Mouse (Mus musculus): ENCODE results near the gene Sycp2l.

Gene Sycp2l

GRCm38 (mm10) chr13:41113940-41114339 is at the start of gene Sycp2l:
TSS of gene Sycp2l (plus strand) at chr13:41114307.
- no peak for DNase-seq

DNA sequence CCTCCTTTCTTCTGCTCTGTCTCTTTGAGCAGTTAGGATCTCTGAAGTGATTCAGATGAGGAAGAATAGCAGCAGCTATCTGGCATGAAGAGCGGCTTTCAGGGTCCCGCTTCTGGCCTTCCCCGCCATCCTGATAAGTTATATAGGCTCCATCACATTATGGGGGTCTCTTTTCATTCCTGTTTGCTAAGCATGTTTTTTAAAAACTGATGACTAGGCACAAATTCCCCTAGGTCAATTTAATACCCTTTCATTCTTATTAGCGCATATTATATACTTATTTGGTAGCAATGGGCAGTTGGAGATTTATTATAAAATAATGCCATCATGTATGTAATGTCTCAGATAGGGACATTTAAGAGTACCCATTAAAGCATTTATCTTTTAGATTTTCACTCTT is 46.5 kb upstream of the Sycp2l start:
- no peak for DNase-seq

DNA sequence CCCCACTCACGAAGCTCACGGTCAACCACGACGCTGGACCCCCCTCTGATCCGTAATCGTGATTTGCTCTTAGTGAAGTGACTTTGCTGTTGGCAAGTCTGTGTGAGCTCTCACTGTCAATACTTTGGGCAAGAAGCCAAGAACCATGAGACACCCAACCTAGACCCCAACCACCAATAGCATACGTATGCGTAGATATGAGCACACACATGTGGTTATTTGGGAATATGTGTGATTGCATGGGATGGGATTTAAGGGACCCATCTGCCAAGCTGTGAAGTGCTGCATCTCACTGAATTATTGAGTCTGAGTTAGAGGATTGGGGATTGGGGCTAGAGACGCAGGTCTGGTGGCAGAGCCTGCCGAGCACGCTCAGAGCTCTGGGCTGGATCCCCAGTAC is 42.5 kb upstream of the Sycp2l start:
- DNase-seq: no peak

DNA sequence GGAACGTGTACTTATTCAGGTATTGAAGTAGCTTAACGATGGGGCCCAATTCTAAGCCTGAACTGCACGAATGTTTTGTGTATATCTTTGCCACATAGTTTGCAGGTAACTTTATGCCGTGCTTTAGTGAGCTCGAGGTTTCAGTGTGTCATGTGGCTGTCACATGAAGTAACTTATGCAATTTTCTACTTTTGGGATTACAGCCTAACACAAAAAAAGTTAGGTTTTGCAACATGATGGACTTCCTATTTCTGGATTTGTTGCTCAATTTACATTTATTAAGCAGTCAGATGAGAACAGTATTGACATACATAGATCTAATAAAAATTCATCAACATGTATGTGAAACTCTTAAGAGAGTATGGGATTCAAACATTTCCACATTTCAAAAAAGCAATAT is 40.3 kb upstream of the Sycp2l start:
- no peak for DNase-seq

DNA sequence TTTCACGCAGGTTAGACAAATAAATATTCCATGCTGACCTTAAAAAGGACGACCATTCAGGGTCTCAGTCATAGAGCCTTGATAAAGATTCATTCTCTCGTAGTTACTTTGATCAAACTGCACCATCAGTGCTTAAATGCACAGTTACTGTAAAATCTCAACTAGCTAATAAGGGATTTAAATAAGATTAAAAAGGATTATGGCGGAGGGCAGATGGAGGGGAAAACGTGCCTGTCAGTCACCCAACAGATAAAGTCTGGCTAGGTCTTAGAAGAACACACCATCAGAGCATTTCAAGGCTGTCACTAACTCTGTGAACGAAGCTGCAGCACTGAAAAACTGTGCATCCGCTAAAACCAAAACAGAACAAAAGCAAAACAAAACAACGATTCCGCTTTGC is 36.2 kb upstream of the Sycp2l start:
- DNase-seq: no peak

DNA sequence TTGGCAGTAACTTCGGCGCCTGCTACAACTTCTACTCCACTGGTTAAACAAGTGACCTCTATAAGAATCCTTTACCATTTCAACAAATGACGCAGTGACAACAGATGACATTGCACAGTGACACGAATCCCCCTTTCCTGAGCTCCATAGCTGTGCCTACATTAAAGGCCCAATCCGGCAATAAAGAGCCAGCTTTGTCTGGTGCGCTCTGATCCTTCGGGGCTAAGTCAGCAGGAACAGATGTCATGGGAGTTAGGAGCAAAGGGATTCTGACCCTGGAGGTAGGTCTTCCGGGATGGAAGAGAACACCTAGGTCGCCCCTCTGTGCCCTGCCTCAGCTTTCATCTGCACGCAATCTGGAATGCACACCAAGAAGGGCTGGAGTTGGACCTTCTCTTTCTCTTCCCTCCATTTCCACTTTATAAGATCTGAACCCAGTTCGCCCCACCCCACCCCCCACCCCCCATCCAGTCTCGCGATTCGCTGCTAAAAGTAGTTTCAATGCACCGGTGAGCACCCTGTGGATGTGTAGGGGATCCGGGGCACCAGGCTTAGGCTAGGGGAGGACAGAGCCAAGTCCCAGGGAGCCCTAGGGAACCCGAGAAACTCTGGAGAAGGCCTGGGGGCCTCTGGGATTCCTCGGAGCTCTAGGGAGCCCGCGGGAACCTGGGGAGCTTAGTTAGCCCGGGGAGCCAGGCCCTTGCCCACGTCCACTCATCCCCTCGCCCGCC is 35.3 kb upstream of the Sycp2l start:
- no peak for DNase-seq

- DNase-seq: peak; percentile 12 to 20
These were observed 34.7 kb upstream of the Sycp2l start, which contains the start of gene Mak for GRCm38 (mm10) chr13:41079421-41079780. TSS of gene Mak (minus strand) at chr13:41079706.

DNA sequence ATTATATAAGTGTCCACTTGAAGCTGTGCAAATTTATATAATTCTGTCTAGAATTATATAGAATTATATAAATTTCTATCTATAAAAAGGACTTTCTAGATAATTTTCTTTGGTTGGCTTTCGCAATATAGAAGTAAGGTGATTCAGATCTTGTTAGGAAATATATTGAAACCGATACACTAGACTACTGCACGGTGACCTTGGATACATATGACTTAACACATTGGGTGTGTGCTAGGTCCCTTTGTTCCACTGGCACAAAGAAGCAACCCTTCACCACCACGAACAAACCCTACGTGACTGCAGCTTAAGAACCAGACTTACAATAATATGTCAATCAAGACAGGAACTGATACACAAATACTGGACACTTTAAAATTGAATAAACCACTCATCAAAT is 34.2 kb upstream of the Sycp2l start:
- DNase-seq: no peak

DNA sequence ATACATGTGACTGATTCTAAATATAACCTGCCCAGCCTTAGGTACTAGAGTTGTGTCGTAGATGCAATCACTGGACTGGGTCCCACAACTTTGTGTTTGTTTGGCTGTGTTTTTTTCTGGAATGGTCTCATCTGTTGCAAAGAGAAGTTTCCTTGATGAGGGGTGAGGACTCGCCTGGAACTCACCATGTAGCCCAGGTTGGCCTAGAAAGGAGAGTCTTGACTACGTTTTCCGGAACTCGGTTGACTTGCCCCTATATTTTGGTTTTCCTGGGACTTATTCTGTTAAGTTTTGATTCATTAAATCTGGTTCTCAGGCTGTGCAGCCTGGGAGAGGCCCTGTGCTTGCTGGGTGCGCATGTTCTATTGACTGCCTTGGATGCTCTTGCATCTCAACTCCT is 33.4 kb upstream of the Sycp2l start:
- no peak for DNase-seq

DNA sequence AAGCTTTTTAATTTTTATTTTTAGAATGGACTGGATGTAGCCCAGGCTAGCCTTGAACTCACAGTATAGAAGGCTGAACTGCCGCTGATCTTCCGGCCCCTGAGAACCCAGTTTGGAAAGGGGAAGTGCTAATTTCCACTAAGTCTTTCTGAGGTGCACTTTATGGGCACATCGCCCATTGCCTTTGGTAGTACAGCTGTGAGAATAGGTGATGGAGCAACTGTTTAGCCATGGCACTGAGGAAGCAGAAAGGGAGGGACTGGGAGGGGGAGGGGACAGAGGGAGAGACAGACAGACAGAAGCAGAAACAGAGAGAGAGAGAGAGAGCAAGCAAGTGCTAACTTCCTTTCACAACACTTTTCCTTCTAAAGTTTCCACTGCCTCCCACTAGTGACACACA is 29.6 kb upstream of the Sycp2l start:
- no peak for DNase-seq

DNA sequence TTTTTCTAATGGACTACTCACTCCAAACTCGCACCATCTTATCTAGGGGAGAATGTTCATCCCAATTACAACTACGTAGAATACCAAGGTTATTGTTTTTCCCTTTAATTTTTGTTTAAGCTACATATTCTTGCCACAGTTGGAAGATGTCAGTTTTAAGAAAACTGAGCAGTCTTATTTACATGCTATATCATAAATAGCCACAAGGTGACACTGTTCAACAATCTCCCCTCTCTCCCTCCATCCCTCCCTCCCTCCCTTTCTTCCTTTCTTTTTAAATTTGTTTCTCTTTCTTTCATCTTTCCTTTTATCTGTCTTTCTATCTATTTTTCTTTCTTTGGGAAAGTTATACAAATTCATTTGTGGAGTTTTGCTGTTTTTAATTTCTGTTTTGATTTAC is 29.0 kb upstream of the Sycp2l start:
- no peak for DNase-seq

- no peak for DNase-seq
These were observed 25.4 kb upstream of the Sycp2l start for GRCm38 (mm10) chr13:41088746-41089145.

DNA sequence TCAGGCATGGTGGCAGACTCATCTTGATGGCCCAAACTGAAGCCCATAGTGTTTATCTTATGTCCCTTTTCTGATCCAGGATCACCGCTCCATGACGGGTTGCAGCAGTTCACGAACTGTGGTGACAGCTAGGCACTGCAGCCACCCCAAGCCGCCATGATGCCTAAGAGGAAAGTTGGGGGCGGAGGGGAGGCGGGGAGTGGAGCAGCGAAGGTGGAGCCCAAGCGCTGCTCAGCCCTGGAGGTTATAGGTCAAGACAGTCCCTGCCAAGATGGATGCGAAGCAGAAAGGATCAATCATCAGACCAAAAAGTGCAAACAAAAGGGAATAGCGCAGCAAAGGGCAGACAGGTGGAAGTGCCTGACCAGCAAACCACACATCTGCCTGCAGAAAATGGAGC is 22.8 kb upstream of the Sycp2l start:
- no peak for DNase-seq

GRCm38 (mm10) chr13:41094160-41094559 is 19.9 kb upstream of the Sycp2l start:
- DNase-seq: no peak

GRCm38 (mm10) chr13:41097324-41098058 is 16.6 kb upstream of the Sycp2l start:
- DNase-seq: peak; percentile 34 to 51

DNA sequence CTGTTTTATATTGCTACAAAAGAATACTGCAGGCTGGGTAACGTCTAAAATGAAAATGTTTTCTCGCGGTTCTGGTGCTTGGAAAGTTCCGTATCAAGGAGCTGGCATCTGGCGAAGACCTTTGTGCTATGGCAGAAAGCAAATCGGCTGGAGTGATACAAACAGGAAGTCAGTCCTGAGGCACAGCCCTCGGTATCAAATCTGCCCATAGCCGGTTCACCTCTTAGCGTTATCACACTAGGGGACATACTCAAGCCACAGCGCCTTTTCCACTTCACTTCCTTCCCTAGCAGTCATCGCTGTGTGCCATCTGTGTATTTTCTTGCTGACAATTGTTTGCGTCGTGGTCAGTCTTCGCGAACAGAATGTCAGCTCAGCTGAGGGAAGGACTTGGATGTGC is 15.8 kb upstream of the Sycp2l start:
- no peak for DNase-seq

DNA sequence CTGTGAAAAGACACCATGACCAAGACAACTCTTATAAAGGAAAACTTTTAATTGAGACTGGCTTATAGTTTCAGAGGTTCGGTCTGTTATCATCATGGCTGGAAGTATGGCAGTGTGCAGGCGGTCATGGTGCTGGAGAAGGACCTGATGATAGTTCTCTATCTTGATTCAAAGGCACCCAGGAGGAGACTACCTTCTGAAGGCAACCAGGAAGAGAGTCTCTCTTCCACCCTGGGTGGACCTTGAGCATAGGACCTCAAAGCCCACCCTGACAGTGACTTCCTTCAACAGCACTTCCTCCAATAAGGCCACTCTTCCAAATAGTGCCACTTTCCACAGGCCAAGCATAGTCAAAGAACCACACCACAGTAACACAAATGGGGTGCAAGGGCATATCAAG is 14.1 kb upstream of the Sycp2l start:
- no peak for DNase-seq

DNA sequence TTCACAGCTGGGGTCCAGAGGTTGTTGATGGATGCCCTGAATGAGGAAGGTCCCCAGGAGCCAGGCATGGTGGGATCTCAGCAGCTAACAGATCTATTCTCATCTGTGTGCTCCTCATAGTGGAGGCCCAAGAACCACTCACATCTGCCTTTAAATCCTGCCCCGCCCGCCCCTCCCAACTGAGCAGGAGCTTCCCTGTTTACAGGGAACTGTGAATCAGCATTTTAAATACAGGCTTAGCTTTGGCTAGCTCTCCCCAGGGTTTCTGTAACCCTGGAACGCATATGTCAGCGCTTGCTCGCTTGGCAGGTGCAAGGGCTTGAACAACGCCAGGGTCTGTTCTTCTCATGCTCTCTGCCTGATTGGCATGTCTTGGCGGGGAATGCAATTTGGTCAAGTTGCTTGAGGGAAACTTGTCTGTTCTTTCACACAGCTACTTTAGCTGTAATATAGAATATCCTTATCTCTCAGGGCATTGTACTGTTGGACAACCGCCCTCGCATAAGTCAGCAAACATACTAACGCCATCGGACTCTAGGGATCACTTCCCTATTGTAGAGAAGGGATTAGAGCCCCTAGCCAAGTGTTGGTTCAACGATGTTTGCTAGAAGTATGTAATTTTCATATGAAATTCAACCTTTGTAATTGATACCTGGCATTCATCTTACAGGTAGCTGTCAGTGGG is 10.1 kb upstream of the Sycp2l start:
- DNase-seq: no peak

GRCm38 (mm10) chr13:41105541-41105940 is 8.6 kb upstream of the Sycp2l start:
- no peak for DNase-seq

- DNase-seq: no peak
These were observed 3.2 kb upstream of the Sycp2l start, which contains the start of gene Gcm2 for GRCm38 (mm10) chr13:41110935-41111334. TSS of gene Gcm2 (minus strand) at chr13:41111035.

- DNase-seq: no peak
These were observed 5.2 kb downstream of the Sycp2l start for GRCm38 (mm10) chr13:41119152-41119945.

DNA sequence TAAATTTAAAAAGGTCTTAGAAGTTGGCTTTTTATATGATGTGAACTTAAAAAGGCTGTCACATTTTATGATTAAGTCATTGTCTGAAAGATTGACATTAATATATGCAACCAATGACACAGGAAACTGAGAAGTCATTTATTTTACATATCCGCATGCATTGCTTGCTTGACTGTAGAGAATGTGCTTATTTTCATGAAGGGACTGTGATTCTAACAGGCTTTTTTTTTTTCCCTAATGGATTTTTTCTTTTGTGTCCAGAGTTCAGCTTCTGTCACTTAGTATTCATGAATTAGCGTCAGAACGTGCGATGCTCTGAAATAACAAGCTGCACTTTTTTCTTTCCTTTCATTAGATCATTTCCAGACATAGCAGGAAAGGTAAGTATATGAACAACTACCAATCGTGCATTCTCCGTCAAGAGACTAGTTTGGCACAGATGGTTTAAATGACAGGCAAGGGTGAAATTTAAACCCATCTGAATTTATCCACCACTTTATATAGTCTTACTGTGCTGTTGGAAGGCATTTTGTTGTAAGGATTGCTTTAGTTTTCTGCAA is 9.6 kb downstream of the Sycp2l start:
- DNase-seq: no peak

- DNase-seq: no peak
These were observed 14.2 kb downstream of the Sycp2l start for GRCm38 (mm10) chr13:41128326-41128725.

Measured in thymus, adult 18-20 months (tissue).